Mouse (Mus musculus): ENCODE measurements at regions not wholly inside any gene's neighbourhood (a gene's known extent, or its start where the extent isn't known, plus 50 kb on each side); places are given as distances from the start of the nearest gene placed in this dataset.

DNA sequence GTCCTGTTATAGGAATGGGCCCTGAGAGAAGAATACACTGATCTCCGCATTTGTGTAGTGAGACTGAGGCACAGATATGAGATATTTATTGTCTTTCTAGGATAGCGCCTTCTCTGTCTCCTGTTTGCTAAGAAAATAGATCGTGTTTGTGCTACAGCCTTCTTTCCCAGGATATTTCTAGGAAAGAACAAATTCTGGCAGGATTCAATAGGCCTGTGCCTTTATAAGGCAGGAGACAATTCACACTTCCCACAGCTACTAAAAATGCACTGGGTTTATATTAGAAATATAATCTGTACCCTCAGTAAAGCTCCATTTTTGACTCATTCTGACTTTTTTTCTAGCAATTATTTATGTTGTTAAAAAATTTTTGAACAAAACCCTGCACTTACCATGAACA is 854.7 kb downstream of the Epha4 start:
- no peak for DNase-seq (ENCODE audit: low spot score)

DNA sequence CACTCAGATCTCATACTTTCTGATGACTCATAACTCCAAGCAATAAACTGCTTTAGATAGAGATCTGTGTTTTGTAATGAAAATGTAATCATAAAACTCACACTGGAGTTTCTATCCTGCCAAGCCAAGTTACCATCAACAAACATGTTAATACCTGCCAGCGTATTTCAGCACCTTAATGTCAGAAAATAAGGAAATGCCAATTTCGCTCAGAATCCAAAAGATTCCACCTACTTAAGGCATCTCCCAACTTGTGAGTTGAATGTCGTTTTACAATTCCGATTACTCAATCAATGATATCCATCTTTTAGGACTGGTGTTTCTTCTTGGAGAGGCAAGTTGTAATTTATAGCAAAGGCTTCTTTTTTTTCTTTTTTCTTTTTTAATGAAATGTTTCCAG is 850.5 kb downstream of the Epha4 start:
- DNase-seq (ENCODE audit: low spot score) = no peak

DNA sequence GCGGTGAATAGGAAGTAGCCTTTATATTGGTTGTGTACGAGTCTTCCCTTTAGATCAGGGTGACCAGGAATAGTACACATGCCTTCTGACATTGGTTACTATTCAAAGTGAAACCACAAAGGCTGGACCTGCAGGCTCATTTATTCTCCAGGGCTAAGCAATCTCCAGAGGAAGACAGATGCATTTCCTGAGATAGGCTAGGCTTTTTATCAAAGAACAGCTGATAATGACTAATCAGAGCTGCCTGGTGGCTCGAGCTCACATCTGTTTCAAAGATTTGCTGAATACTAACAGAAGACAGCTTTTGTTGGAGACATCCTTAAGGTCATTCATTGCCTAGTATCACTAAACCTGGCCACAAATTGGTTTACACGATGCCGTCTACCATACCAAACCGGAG is 838.1 kb downstream of the Epha4 start:
- DNase-seq (ENCODE audit: low spot score) = peak; percentile 11

DNA sequence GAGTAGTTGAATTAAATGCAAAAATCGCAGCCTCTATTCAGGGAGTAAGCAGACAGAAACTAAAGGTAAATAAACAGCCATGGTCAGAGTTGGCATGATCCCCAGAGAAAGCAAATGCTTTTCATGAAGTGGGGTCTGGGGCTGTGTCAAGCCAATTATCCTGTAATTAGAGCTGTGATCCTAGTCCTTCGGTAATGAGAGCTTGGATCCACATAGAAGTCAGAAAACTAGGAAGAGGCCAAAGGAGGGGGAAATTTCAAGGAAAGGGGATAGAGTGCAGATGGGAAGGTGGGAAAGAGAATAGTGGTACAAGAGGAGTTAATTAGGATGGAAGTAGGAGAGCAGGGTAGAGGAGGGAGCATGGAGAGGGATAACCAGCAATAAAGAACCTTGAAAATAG is 809.3 kb downstream of the Epha4 start:
- DNase-seq (ENCODE audit: low spot score) = no peak

DNA sequence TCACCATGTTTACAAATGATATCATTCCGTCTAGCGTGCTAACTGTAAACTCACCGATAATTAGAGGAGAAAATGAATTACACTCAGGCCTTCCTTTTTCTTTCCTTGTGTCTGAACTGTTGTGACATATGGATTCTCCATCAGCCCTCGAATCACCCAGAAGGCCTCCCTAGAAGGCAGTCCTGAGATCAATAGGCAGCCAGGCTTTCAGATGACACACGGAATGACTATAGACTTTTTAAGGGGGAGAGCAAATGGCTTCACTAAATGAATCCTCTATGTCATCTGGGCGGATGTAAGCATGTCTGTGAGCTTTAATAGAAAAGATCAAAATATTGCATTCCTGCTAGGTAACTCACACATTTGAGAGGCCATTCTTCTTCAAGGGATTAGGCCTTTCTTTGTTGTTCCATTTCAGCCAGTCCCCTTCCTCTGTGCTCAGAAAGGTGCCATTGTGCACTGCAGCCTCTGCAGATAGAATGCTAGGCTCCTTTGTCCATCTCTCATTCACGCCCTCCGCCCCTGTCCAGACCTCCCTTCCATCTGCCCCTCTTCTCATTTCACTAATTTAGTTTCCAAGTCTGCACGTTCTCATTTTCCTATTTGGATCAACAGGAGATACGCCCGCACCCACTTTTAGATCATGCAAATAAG is 797.1 kb downstream of the Epha4 start:
- DNase-seq (ENCODE audit: low spot score) = peak; percentile 30

DNA sequence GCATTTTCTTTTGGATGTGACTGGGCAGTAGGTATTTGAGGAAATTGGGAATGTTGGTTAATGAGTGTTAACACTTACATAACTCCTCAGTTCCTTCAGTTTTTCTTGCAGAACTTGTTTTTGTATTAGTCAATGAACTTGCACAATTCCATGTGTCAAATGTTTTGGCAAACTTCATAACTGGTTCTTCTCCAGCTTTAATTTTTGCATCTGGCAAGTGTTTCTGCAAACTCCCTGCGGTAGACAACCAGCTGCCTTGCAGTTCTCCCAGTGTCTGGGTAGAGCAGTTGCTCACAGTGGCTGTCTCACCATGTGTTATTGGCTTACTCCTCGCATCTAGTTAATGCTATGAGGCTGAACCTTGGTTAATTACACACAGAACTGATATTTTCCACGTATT is 790.4 kb downstream of the Epha4 start:
- no peak for DNase-seq (ENCODE audit: low spot score)

DNA sequence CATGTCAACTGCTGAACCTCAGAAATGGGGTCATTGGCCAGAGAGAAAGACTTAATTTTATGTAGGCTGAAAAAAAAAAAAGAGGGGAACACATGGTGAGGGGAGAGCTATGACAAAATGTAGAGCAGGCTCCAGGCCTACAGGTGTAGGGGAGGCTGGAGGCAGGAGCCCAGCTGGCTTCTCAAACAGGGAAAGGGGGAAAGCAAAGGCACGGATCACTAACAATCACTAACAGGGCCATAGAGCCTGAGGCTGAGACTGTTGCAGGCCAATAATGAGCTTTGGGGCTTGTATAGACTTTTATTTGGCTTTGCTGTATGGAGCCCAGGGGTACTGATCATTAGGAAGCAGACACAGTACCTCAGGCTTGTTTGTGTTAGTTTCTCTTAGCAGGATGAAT is 777.9 kb downstream of the Epha4 start:
- DNase-seq (ENCODE audit: low spot score) = peak; percentile 11

DNA sequence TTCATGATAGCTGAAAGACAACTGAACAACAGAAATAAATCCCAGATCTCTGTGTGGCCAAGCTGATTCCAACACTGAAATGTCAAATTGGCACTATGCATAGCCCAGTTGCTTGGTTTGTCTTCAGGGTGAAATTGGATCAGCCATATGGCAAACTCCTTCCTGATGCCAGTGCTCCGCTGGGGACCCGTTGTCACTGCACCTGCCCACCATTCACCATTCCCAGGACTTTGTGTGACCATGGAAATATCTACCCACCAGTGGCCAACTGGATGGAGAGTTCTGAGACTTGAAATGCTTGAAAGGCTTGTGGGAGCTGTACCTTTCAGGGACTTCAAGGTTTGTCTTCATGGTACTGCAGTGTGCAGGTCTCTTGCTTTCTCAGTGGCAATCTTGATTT is 777.2 kb downstream of the Epha4 start:
- DNase-seq (ENCODE audit: low spot score) = no peak

DNA sequence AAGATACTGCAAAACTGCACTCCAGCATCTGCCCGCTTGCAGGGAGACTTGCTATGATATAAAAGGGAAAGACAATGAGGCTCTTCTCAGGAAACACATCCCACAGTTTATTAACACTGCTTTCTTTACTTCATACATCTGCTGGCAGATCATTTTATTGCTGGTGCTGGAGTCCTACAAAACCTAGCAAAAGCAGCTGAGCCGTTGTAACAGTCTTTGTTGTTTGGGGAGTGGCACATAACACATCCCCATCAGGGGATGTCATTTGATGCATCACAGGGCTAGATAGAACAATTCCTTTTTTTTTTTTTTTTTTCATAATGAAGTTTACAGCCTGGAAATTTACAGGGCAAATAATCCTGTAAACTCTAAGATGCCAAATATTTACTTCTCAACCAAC is 742.2 kb downstream of the Epha4 start:
- DNase-seq (ENCODE audit: low spot score) = no peak

DNA sequence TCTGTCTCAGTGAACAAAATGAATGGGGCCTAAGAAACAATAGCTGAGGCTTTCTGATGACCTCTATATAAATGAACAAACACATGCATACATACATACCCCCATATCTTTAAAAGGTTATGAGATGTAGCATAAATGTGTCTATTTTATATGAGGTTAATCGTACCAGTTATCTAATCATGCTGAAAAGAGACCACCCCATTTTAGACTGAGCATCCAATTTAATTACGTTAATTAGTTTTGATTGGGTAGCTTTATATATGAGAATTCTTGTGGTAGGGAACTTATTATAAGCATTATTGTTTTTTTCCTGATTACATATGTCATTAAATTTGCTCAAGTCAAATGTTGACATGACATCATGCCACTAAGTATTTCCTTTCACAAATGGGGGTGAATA is 728.0 kb downstream of the Epha4 start:
- no peak for DNase-seq (ENCODE audit: low spot score)

DNA sequence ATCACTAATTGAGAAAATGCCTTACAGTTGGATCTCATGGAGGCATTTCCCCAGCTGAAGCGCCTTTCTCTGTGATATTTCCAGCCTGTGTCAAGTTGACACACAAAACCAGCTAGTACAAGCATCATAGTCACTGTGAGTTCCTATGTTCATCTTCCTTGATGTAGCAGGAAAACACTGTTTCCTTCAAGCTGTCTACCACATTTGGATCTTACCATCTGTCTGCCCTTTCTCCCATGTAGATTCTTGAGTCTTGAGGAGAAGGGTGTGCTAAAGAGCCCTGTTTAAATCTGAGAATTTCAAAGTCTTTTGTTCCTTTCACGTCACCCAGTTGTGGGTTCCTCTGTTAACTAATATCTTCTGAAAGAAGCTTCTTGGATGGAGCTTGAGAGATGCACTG is 721.5 kb downstream of the Epha4 start:
- DNase-seq (ENCODE audit: low spot score) = no peak

DNA sequence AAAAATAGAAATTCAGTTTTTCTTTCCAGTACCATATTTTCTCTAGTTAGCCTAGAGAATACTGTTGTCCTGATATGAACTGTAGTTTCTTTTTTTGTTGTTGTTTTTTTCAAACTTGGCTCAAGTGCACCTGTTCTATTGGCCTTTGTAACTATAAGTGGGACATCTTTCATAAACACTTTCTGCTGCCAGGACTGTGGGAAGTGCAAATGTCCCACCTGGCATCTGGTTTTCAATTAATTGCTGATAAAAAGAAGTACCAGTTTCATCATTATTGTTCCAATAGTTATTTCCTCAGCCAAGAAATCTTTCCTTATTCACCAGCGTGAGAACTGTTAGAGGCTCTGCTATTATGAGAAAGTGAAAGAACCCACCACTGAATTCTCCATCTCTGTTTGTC is 695.0 kb downstream of the Epha4 start:
- no peak for DNase-seq (ENCODE audit: low spot score)

DNA sequence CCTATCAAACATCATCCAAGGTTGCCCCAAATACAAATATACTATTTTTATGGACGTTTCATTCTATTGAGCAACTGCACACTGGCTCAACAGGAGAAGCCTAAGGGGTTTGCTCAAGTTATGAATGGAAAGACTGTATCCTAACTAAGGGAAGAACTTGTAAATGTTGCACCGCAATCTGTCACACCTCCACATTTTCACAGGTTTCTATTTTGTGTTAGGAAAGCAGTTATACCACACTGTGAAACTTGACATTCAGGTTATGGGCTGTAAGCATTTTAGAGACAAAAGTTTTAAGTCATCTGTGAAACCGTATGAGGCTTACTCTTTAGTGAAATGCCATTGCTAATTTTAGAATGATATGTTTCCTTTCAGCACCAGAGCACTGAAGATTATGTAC is 693.3 kb downstream of the Epha4 start:
- no peak for DNase-seq (ENCODE audit: low spot score)

DNA sequence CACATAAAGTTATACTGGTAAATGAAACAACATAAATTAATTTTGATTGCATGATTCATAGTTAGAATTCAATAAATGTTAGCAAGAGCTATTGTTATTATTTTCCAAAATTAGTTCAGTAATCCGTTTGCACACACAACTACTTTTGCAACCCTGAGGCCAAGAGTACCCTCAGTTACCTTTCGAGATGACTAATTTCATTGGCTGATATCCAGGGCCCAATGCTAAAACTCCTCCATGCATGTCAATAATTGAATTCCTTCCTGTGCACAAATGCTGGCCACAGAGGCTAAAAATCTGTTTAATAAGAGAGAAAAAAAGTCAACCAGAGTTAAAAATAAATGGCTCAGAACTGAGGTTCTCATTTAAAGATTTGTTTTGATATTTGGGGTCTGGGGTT is 685.2 kb downstream of the Epha4 start:
- no peak for DNase-seq (ENCODE audit: low spot score)

DNA sequence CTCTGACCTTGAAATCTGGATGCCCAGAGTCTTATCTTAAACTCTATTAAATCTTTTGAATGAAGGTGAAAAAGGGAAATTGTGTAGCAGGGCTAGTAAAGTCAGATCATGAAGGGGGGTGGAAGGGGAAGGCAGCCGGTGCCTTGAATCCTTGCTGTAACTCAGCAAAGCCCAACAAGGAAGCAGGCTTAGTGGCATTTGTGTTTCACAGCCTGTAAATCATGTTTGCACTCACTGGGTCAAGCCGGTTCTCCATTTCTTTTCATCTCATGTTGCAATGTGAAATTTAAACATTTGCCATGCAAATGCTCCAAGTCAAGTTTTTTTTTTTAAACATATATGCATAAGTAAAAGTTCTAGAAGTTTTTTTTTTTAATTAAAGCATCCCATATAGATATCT is 682.6 kb downstream of the Epha4 start:
- DNase-seq (ENCODE audit: low spot score) = peak; percentile 41

DNA sequence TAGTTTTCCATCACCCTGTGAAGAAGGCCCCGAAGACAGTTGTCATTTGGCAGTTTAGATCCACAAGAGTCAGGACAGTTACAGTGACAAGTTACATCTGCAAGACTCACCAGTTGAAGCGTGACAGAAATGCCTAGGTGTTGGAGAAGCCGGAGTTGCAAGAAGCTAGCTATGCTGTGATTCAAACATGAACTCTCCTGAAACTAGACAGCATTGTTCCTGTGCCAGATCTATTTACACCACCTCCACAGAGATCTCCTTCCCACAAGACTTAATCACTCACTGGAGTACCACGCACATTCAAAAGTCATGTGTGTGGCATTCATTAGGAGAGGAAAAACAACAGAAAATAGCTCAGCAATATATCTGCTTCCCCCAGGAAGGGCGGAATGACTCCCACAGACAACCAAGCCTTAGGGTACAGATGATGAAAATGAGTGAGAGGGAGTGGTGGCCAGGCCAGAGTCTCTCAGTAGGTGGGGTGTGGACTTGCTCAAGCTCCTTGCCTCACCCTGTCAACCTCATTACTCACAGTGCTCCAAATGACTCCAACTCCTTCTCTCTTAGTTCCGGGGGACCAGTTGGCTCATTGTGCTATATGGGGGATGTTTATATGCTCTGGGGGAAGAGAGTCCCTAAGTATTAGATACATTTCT is 679.7 kb downstream of the Epha4 start:
- DNase-seq (ENCODE audit: low spot score) = no peak

DNA sequence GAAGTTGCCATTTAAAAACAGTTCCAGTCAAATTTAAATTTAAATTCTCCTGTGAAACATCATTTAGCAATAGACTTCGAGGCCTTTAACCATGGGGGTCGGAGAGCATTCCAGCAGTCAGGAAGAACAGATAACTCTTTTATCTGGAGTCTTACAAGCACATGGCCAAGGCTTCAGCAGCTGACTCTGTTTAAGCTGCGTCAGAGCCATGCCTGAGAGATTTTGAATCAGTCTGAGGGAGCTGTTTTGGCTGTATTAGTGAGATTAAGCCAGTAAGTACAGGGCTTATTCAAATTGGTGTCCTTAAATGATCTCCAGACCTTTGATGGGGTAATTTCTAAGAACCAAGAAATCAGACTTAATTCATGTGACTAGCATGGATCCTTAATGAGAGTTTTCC is 665.5 kb downstream of the Epha4 start:
- peak; percentile 40 for DNase-seq (ENCODE audit: low spot score)

DNA sequence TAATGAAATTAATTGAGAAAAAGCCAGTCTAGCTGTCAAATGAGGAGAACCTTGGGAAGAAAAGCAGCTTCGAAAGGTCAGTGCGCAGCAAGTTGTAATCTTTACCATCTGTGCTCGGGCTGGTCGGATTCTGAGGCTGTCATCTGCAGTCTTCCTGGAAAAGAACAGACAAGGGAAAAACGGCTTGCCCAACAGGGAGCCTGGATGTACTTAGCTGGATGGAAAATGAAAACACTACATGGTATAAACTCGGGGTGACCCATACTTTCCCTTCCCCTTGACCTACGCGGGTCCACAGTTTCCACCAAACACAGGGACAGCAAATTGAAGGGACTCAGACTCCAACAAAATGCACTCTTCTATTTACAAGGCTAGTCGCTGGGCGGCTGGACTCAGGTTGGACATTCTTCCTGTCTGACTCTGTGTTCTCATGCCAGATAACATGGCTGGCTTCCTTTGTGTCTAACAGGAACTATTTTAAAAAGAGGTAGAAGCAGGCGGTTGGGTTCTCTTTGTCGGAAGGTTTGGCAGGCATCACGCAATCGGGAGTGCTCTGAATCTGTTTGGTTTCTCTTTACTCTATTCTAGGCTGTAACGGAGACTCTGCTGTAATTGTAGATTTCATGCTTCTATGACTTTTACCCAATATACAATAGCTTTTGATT is 648.5 kb downstream of the Epha4 start:
- peak; percentile 64 for DNase-seq (ENCODE audit: low spot score)

DNA sequence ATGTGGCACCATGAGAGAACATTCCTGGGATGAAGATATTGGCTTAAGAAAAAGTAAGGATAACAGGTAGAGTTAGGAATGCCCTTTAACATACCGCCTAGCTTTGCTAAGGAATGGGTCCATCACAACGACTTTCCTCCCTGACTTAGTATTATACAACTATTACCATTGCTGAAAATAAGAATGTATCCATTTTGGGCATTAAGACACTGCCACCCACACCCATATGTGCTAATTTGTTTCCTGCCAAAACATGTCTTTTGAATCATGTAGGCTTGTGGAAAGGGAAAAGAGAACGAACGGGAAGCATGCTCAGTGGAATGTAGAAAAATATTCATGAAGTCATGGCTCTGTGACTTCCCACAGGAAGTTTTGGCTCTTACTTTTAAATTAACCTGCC is 641.7 kb downstream of the Epha4 start:
- no peak for DNase-seq (ENCODE audit: low spot score)

DNA sequence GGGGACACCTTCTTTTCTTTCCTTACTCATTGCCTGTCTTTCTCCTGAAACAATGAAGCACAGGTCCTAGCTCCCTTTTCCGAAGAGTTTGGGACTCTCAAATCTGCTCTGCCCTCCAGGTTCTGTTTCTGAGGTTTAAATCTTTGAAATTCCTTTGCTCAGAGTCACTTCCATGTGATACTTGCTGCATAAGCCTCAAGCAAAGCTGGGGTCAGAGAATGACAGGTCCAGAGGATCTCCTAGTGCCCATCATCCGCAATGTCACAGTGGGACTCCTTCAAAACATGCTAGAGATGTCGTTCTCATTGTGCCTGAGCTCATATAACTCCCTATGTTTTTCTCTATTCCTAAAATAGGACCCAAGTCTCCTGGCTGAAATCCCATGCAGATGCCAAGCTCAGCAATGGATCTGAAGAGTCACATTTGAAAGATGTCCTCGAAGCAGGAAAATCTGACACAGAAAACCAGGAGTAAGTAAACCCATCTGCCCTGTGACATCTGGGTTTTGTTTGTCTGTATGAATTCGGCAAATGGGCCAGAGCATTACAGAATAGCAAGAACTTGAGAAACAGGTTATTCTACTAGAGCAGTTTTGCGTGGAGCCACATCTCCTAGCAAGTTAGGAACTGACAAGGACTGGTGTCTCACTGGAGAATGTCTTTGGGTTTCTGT is 634.6 kb downstream of the Epha4 start:
- DNase-seq (ENCODE audit: low spot score) = peak; percentile 32

DNA sequence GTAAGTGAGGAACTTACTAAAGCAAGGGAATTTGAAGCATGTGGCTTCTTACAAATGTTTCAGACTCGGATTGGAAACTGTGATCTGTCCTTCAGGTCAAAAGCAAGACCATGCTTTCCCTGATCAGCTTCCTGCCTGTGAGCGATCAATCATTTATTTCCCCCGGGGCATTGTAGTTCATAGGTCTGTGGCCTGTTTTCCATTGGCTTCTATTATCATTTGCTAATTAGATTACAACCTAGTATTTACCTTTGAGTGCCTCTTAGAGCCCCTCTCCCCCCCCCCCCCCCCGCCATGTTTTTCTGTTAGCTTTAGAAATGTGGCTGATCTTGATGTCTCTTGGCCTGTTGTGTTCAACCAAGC is 634.1 kb downstream of the Epha4 start:
- DNase-seq (ENCODE audit: low spot score) = peak; percentile 56

DNA sequence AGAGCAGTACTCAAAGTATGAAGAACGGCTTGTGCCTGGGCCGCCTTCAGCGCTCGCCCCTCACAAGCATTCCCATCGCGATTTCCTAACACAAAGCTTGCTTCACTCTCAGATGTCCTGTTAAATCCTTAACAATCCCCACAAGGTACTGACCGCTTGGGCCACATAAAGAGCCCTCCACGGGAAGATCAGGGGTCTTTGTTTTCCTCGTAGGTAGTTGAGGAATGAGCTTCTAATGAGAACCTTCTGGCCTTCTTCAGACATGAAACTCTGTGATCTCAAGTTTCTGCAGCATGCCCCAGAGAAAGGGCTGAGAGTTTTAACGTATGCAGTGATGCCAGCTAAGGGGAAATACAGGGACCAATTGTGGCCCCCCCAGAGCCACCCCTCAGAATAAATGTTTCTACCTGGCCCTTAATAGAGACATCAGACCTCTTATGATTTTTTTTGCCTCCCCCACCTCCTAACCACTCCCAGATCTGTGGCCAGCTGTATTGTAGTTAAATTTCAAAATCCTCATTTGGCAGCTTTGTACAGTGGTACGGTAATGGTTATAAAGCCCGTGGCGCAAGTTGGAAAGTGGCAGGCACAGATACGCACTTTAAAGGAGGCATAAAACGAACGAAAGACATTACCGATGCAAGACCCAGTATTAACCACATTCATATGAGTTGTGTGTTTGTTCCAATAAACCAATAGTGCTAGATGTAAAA is 618.6 kb downstream of the Epha4 start:
- peak; percentile 68 for DNase-seq (ENCODE audit: low spot score)

DNA sequence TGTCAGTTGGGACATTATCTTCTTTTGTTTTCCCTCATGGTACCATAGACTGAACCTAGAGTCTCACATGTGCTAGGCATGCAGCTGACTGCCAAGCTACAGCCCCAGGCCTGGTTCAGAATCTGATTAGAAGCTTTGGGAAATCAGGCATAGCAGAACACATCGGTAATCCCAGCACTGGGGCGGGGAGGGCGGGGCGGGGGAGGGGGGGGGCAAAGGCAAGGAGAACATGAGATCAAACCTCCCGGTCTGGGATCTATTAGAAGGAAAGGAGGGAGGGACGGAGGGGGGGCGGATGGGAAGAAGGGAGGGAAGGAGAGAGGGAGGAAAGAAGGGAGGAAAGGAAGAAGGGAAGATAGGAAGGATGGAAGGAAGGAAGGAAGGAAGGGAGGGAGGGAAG is 617.5 kb downstream of the Epha4 start:
- no peak for DNase-seq (ENCODE audit: low spot score)

All from embryo, embryonic 10.5 days (tissue).